Mouse (Mus musculus) CD4-positive naive resting alpha-beta T cell, adult 57 days (primary cell): ENCODE data around the gene Gm17693. TPM values are rescaled to one million over a fixed set of nuclear protein-coding genes. Genes with fewer than 3 reads are reported as not detected.

Experiments
- total RNA-seq: library from RNA; stranded (reverse); gene quantifications from one replicate; pipeline ENCODE4 v1.2.4, GENCODE M21; 2023

The Gm17693 gene
- total RNA-seq, result not detected

DNA sequence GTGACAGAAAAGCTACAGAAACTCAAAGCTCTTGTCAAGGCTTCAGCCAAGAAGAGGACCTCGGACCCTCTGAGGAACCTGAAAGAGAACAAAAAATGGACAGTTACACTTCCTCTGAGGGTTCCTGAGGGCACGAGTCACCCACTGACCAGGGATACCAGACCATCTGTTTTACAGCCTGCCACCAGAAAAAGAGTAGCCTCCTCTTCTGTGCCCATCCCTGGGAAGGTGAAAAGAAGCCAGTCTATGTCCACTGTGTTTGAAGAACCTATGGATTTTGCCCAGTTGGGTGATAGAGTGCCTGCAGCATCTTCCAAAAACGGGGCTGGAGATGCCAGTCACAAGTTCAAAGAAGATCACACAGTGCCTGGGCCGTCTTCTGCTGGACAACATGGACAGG, at the start of gene Gm17693:
Gm17693 (plus strand) TSS at position 301 of the 400 bp plus-strand sequence.

